Mouse (Mus musculus): ENCODE results near the gene Ube2s.
A peak's percentile ranks its signal among the peaks of the same experiment; 100 is the strongest.
"Not testable (repeated sequence)": the region's sequence is repeated elsewhere in the genome, so short reads cannot be mapped to it uniquely, and the experiment has no call there.

Gene Ube2s

GRCm38 (mm10) chr7:4812303-4813104, at the start of gene Ube2s:
Gene Ube2s, minus strand, starts transcription at chr7:4812590.
- peak; percentile 99 for DNase-seq

GRCm38 (mm10) chr7:4860926-4861325, 48.5 kb upstream of the Ube2s start:
- not testable (repeated sequence) for DNase-seq

DNA sequence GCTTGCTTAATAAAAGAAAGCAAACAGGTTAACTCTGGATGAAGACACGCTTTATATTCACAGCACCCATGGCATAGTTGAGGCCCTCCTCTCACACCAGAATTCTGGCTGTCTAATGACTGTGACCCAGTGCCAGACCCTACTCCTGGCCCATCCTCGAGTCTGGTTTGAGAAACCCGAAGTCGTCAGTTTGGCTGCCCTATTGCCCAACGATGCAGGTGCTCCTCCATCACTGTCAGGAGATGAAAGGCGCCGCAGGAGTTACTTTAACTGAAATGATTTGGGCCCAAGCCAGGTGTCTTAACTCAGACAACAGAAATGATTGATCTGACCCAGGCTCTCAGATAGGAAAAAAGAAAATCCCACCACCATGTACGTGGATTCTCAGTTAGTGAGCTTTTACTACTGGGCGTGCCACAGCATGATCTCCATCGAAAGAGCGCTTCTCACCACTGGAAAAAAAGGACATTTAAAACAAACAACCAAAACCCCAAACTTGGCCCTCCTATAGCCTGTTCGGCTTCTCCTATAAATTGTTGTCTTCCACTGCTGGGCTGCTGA, 47.1 kb upstream of the Ube2s start:
- DNase-seq, result no peak

DNA sequence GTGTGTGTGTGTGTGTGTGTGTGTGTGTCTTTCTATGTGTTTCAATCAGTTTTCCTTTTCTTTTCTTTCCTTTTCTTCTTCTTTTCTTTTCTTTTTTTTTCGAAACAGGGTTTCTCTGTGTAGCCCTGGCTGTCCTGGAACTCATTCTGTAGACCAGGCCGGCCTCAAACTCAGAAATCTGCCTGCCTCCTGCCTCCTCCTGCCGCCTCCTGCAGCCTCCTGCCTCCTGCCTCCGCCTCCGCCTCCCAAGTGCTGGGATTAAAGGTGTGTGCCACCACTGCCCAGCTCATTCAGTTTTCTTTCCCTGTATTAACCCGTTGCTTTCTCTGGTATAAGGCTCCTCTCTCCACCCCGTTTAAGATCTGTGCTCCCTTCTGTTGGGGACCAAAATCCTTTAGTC, 44.9 kb upstream of the Ube2s start:
- DNase-seq, result peak; percentile 38

- no peak for DNase-seq
Measured at GRCm38 (mm10) chr7:4856508-4856907, 44.1 kb upstream of the Ube2s start.

- DNase-seq, result no peak
Measured at GRCm38 (mm10) chr7:4853613-4854012, 41.2 kb upstream of the Ube2s start.

GRCm38 (mm10) chr7:4851315-4851688, 38.9 kb upstream of the Ube2s start:
- DNase-seq, result no peak

DNA sequence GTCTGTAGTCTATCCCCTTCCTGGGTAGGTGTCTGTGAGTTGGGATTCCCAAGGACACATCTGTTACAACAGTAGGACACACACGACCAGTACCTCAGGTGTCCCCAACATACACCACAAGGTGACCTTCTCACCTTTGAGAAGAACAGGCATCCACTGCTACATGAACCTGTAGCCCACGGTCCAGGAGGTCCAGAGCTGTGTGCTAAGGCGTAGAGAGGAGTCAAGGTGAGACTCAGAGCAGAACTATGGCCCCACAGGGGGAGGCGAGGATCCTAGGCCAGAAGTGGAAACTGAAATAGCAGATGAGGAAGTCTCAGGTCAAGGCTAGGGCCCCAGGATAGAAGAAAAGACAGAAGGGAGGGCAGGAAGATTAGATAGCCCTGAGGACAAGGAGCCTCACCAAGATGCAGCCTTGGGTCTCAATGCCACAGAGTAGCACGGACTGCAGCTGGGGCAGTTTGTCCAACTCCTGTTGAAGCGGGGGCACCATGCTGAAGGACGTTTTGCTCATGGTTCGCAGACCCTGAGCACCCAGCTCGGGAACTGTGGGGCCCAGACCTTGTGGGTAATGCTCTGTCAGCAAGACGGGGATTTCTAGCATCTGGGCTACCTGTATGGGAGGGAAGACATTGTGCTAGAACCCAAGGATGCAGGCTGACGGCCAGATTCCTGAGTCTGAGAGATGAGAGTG, 38.4 kb upstream of the Ube2s start:
- DNase-seq, result no peak

- no peak for DNase-seq
Measured at GRCm38 (mm10) chr7:4849372-4849771, 37.0 kb upstream of the Ube2s start.

DNA sequence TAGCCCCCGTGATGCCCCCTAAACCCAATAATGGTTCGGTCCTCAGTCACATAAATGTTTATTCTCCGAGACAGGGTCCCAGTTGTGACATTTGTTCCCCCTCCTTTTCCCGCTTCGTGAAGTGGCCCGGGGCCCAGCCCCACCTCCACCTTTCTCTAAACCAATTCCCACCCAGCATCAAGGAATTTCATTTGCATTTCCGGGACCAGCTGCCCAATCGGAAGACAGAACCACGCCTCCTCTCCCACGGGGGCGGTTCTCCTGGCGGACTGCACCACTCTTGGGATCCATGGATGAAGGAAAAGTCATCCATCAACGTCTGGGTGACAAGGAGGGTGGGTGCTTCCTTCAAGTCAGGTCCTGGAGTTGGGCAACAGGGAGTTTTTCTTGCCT, 32.5 kb upstream of the Ube2s start:
- DNase-seq, result peak; percentile 83

DNA sequence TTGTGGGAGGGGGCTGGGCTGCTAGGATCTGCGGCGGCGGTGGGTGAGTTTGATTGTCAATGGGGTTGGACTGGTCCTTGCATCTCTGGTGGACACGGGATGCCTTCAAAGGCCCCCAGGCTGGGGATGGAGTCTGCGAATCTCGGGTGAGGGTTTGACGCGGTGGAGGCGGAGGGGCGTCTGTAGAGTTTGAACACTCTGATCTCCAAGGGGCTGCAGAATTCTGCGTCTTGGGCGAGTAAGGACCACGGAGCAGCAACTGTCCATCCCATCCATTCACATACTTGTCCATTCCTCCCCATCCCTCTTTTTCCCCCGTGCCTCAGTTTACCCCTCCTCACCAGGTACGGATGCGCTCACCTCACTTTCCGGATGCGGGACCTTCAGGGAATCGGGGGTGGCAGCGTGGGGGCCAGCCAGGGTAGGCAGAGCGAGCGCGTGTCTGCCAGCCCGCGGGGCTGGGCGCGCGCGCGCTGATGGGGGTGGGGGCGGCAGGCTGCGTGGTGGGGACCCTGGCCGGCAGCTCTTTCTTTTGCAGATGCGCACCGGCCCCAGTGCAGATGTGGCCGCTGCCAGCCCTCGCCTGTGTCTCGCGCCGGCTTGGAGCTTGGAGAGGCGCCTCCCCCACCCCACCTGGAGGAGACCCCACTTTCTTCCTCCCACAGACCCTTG, 32.0 kb upstream of the Ube2s start, which contains the start of gene Shisa7:
Shisa7 (minus strand) TSS at position 452 of the 672 bp plus-strand sequence.
- DNase-seq, result peak; percentile 69

GRCm38 (mm10) chr7:4843604-4844244, 31.3 kb upstream of the Ube2s start:
- DNase-seq, result peak; percentile 88

DNA sequence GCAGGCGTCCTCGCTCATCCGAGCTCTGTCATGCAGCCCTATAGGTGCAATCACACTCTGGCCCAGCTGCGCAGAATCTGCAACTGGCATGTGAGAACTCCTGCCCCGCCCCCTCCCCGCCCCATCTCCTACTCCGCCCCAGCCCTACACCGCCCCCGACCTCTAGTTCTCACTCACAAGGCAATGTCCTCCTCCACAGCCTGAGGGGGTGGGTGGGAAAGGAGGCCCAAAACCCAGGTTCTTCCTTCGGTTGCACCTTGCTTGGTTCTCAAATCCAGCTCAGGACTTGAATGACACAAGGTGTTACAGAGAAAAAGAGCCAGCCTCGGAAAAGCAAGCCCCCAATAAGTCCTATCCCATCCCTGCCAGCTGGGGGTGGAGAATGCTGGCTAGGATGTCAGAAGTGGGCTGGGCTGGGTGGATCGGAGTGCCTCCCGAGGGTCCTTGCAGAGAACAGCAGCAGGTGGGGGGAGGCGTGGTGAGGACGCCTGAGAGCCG, 30.3 kb upstream of the Ube2s start:
- peak; percentile 57 for DNase-seq

GRCm38 (mm10) chr7:4842077-4842476, 29.7 kb upstream of the Ube2s start:
- DNase-seq, result no peak

GRCm38 (mm10) chr7:4837639-4838038, 25.2 kb upstream of the Ube2s start:
- no peak for DNase-seq

DNA sequence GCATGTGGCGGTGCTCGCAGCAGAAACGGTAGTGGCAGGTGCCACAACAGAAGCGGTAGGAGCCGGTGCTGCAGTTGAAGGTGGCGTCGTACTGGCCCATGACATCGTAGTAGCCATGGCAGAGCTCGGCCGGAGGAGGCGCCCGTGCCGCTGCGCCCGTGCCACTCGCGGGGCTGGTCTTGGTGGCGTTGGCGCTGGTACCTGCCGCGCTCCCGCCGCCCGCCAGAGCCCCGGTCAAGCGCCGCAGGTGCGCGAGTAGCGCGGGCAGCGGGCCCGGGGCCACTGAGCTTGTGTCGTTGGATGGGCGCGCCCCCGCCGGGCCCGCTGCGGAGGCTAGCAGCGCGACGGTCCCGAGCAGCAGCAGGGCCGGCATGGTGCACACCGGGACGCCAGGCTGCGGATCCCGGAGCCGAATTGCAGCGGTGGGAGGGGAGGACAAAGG, 24.0 kb upstream of the Ube2s start:
- DNase-seq, result peak; percentile 63

DNA sequence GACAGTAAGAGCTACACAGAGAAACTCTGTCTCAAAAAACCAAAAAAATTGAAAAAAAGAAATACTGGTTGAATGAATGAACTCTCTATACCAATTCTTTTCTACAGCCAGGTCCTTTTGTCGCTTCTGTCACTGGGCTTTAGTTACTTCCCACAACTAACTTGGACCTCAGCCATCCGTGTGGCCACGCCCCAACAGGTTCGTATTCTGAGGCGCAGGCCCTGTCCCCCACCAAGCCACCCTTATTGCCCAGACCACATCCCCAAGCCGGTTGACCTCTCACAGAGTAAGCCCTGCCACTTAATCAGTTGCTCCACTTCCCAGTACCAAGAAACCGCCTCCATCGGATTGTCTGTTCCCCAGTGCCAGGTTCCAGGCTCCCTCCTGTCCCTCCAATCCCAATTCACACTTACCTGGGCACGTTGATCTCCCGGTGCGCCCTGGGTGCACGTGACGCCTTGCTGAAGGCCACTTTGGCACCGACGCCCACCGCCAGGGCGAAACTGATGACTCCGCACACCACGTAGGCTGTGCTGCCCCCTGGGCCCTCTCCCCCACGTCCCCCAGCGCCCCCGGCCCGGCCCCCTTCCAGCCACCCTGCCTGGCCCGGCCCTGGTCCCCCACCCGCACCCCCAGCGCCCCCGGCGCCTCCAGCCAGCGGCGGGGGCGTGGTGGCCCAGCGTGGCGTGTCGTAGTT, 23.4 kb upstream of the Ube2s start:
- DNase-seq, result no peak

GRCm38 (mm10) chr7:4830476-4830875, 18.1 kb upstream of the Ube2s start:
- no peak for DNase-seq

GRCm38 (mm10) chr7:4825365-4825764, 13.0 kb upstream of the Ube2s start:
- no peak for DNase-seq

DNA sequence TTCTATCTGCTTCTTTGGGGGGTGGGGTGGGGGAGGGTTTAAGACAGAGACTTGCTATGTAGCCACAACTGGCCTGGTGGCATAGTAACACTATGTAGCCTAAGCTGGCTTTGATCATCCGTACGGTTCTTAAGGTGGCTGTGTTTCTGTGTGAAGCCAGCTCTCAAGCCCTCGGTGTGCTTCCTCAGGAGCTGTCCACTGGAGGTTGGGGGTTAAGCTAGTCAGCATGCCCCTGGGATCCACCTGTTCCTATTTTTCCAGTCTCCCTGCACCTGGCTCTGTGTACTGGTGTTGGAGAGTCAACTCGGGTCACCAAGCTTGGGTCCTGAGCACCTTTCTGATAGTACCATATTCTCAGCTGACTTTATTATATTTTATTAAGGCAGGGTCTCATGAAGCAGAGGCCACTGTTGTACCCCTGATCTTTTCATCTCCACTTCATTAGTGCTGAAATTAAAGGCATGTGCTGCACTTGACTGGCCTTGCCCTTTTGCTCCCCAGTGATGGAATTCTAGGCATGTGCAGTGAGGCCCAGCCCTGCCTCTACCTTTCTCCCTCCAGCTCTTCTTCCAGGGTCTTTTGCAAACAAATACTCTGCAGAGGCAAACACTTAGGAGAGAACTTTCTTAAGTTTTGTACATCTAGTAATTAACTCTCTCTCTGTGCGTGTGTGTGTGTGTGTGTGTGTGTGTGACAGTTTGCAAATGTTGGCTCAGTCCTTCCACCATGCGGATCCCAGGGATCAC, 9.9 kb upstream of the Ube2s start:
- no peak for DNase-seq

DNA sequence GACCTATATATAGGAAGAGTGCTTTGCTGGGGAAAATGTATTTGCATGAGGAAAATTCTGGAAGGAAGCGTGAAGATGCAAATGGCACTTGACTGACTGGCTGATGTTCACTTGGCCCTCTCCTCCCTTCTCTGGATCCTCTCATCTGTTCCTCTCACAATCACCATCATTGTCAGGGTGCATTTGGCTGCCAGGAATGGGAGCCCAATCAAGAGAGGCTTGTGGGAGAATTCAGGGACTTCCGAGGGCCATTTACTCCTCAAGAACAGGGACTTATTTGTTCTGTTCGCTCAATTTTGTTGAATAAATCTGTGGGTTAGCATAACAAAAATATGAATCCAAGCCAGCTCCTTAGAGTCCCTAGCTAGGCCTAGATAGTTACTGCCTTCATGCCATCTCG, 9.3 kb upstream of the Ube2s start:
- no peak for DNase-seq

All from right cerebral cortex, postnatal 4 days (tissue).